Mouse (Mus musculus) heart, embryonic 16.5 days (tissue): Measurements from ENCODE around the gene Castor1. TPM values are rescaled to one million over a fixed set of nuclear protein-coding genes. Genes with fewer than 3 reads are reported as not detected.

Experiments used
- ATAC-seq: fragments of 200-750 bp; cut with Nextera tagmentation; replicated peaks from 2 replicates; pipeline ENCODE4 v1.8.0; 2017; ENCODE audit warnings: moderate number of reproducible peaks; ENCODE audit not compliant: insufficient read depth, low FRiP score; ENCODE audit errors: extremely low read depth
- H3K27ac ChIP-seq: fragments of 300-500 bp; sonication (generic); 2 replicates; pipeline ENCODE4 v1.5.1; 2014; ENCODE audit warnings: mild to moderate bottlenecking, low read length, control low read depth, moderate library complexity
- H3K27me3 ChIP-seq: fragments of 300-500 bp; sonication (generic); 2 replicates; pipeline ENCODE4 v1.6.1; 2014; ENCODE audit warnings: low read length, mixed read lengths; ENCODE audit not compliant: control insufficient read depth, insufficient read depth
- H3K36me3 ChIP-seq: fragments of 300-500 bp; sonication (generic); 2 replicates; pipeline ENCODE4 v1.6.1; 2014; ENCODE audit not compliant: control insufficient read depth, insufficient read depth
- H3K4me1 ChIP-seq: fragments of 300-500 bp; sonication (generic); 2 replicates; pipeline ENCODE4 v1.6.1; 2014; ENCODE audit warnings: low read length, mixed read lengths; ENCODE audit not compliant: control insufficient read depth, insufficient read depth
- H3K4me2 ChIP-seq: fragments of 300-500 bp; sonication (generic); 2 replicates; pipeline ENCODE4 v1.6.1; 2014; ENCODE audit warnings: low read depth, mild to moderate bottlenecking, control low read depth, low read length
- H3K4me3 ChIP-seq: fragments of 300-500 bp; sonication (generic); 2 replicates; pipeline ENCODE4 v1.5.1; 2014; ENCODE audit warnings: mild to moderate bottlenecking, control low read depth, low read length
- H3K9ac ChIP-seq: fragments of 300-500 bp; sonication (generic); 2 replicates; pipeline ENCODE4 v1.6.1; 2014; ENCODE audit warnings: low read length, control low read depth
- H3K9me3 ChIP-seq: fragments of 300-500 bp; sonication (generic); replicated peaks from 2 replicates; pipeline ENCODE4 v1.6.1; 2016; ENCODE audit warnings: low read length; ENCODE audit not compliant: control insufficient read depth
- WGBS: fragments of 180-500 bp; shearing (Covaris S2); extraction: QIAGEN DNeasy Blood & Tissue Kit; methylation state at CpG from one replicate; pipeline ENCODE4 v1.1.7; 2014; 5-methylcytosine and 5-hydroxymethylcytosine counted together
- polyA plus RNA-seq: library from polyadenylated mRNA; unstranded; fragments of >200 nt; fragmentation: Nextera tagmentation; extraction: Ambion mirVana; gene quantifications from 2 replicates; pipeline ENCODE4 v1.2.1, GENCODE M21; 2015

Gene Castor1
- polyA plus RNA-seq, 1 experiment from 2014 or later, result 14.0 TPM

GRCm38 (mm10) chr11:4214572-4214971, 3.5 kb upstream of the Castor1 start:
- Histone ChIP-seq H3K9me3 (no peaks in the 10 kb centered on the region), H3K4me1 (peaks cover 13% of the 10 kb centered on the region), H3K4me2 (no peak overlapping the region), H3K27me3 (no peaks in the 10 kb centered on the region), H3K9ac (no peak overlapping the region), H3K36me3 (peaks cover 21% of the 10 kb centered on the region), H3K4me3 (no peak overlapping the region), H3K27ac (no peak overlapping the region)
- 92% methylated on average over 14 of the region's 14 CpGs for WGBS
- ATAC-seq, result no peak

GRCm38 (mm10) chr11:4215061-4215460, 3.0 kb upstream of the Castor1 start:
- H3K4me1 ChIP-seq, result peaks cover 13% of the 10 kb centered on the region
- no peaks in the 10 kb centered on the region for H3K9me3 ChIP-seq
- 75% methylated on average over 10 of the region's 10 CpGs for WGBS
- H3K9ac ChIP-seq, result no peak overlapping the region
- no peak overlapping the region for H3K4me3 ChIP-seq
- peaks cover 20% of the 10 kb centered on the region for H3K36me3 ChIP-seq
- no peak overlapping the region for H3K4me2 ChIP-seq
- H3K27ac ChIP-seq, result no peak overlapping the region
- no peak for ATAC-seq
- no peaks in the 10 kb centered on the region for H3K27me3 ChIP-seq

GRCm38 (mm10) chr11:4216248-4217000, 1.6 kb upstream of the Castor1 start:
- 65% methylated on average over 9 of the region's 9 CpGs for whole genome bisulfite sequencing
- peak overlapping the region; percentile 83 for H3K27ac ChIP-seq
- H3K9ac ChIP-seq, result no peak overlapping the region
- no peak overlapping the region for H3K4me3 ChIP-seq
- peaks cover 13% of the 10 kb centered on the region for H3K4me1 ChIP-seq
- no peaks in the 10 kb centered on the region for H3K9me3 ChIP-seq
- H3K36me3 ChIP-seq, result peaks cover 12% of the 10 kb centered on the region
- peak; percentile 37 for ATAC-seq
- H3K4me2 ChIP-seq, result no peak overlapping the region
- no peaks in the 10 kb centered on the region for H3K27me3 ChIP-seq

GRCm38 (mm10) chr11:4218637-4219036, 612 bp downstream of the Castor1 start:
- 16% methylated on average over 6 of the region's 6 CpGs for WGBS
- Histone ChIP-seq H3K27ac (peak overlapping the region; percentile 62), H3K4me2 (peak overlapping the region; percentile 96), H3K9ac (peak overlapping the region; percentile 77), H3K36me3 (peaks cover 9% of the 10 kb centered on the region), H3K9me3 (no peaks in the 10 kb centered on the region), H3K4me3 (peak overlapping the region; percentile 67), H3K4me1 (peaks cover 13% of the 10 kb centered on the region), H3K27me3 (no peaks in the 10 kb centered on the region)
- ATAC-seq, result no peak

GRCm38 (mm10) chr11:4219317-4219751, 1.3 kb downstream of the Castor1 start:
- Histone ChIP-seq H3K4me2 (peak overlapping the region; percentile 96), H3K4me1 (peaks cover 13% of the 10 kb centered on the region), H3K27ac (peak overlapping the region; percentile 63), H3K36me3 (peaks cover 7% of the 10 kb centered on the region), H3K27me3 (no peaks in the 10 kb centered on the region), H3K9me3 (no peaks in the 10 kb centered on the region), H3K4me3 (peak overlapping the region; percentile 67), H3K9ac (peak overlapping the region; percentile 77)
- no peak; the same call in 1 of the 2 replicates for ATAC-seq
- 13% methylated on average over 2 of the region's 2 CpGs for WGBS

- H3K27me3 ChIP-seq, result no peaks in the 10 kb centered on the region
- H3K9me3 ChIP-seq, result no peaks in the 10 kb centered on the region
- H3K36me3 ChIP-seq, result peaks cover 3% of the 10 kb centered on the region
- ATAC-seq, result no peak
- no peak overlapping the region for H3K4me3 ChIP-seq
- no peak overlapping the region for H3K4me2 ChIP-seq
- H3K4me1 ChIP-seq, result peaks cover 13% of the 10 kb centered on the region
- H3K9ac ChIP-seq, result no peak overlapping the region
- WGBS, result 58% methylated on average over 9 of the region's 9 CpGs
- H3K27ac ChIP-seq, result no peak overlapping the region
Measured at GRCm38 (mm10) chr11:4219908-4220307, 1.9 kb downstream of the Castor1 start.

GRCm38 (mm10) chr11:4220443-4221400, 2.7 kb downstream of the Castor1 start:
- H3K9ac ChIP-seq, result no peak overlapping the region
- no peaks in the 10 kb centered on the region for H3K36me3 ChIP-seq
- no peaks in the 10 kb centered on the region for H3K9me3 ChIP-seq
- no peak overlapping the region for H3K4me2 ChIP-seq
- no peak overlapping the region for H3K4me3 ChIP-seq
- H3K27me3 ChIP-seq, result no peaks in the 10 kb centered on the region
- 50% methylated on average over 28 of the region's 28 CpGs for WGBS
- no peak for ATAC-seq
- H3K4me1 ChIP-seq, result peaks cover 13% of the 10 kb centered on the region
- no peak overlapping the region for H3K27ac ChIP-seq

GRCm38 (mm10) chr11:4222046-4222950, 4.3 kb downstream of the Castor1 start:
- Histone ChIP-seq H3K4me2 (no peak overlapping the region), H3K4me3 (no peak overlapping the region), H3K4me1 (peaks cover 10% of the 10 kb centered on the region), H3K27ac (no peak overlapping the region), H3K36me3 (no peaks in the 10 kb centered on the region), H3K27me3 (no peaks in the 10 kb centered on the region), H3K9ac (no peak overlapping the region), H3K9me3 (no peaks in the 10 kb centered on the region)
- no peak for ATAC-seq
- WGBS, result 68% methylated on average over 17 of the region's 17 CpGs
